Mouse (Mus musculus): ENCODE measurements at regions not wholly inside any gene's neighbourhood (a gene's known extent, or its start where the extent isn't known, plus 50 kb on each side); places are given as distances from the start of the nearest gene placed in this dataset.

DNA sequence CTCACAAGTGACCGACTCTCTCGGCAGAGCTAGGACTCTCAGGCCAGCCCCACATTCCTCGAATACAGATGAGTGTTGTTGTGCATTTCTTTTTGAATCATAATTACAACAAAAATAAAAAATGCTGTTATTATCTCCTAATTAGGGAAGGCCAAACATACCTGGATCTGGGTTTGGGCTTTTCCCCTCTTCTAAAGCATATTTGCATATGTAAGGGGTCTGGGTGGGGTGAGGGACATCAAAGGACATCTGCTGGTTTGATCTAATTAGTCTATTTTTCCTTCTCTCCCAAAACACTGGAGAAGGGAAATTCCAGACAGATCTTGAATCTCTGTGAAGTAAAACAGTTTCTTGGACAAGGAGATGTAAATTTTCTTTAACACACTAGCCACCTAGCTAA lies 85.3 kb downstream of the Tfap2a start:
- H3K4me2 ChIP-seq = no peak overlapping the region
- no peak overlapping the region for H3K4me3 ChIP-seq (replicated peaks)
- no peak for ATAC-seq (ENCODE audit: insufficient read depth, low FRiP score, low read depth)
- H3K27me3 ChIP-seq (replicated peaks) = no peaks in the 10 kb centered on the region; the same call in 1 of the 2 replicates
- no peak overlapping the region for H3K27ac ChIP-seq
- H3K9ac ChIP-seq = no peak overlapping the region
- H3K9me3 ChIP-seq = no peaks in the 10 kb centered on the region
- 81% methylated on average over 3 of the region's 3 CpGs for WGBS
- no peaks in the 10 kb centered on the region for H3K36me3 ChIP-seq
- no peaks in the 10 kb centered on the region for H3K4me1 ChIP-seq

DNA sequence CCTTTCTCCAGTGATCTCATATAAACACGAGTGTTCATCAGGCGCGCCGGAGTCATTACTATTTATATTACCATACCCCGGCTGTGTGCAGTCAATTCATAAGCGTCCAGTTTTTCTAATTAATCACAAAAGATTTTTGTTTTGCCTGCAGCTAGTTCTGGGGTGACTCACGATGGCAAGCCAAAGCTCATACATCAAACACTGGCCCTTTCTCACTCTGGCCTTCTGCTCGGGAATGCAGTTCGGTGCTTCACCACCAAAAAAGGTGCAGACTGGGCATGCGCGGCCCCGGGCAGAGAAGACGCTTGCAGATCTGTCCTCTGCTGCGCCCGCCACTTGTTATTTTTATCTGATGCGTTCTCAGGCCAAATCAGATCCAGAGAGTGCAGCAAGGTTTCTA lies 87.1 kb downstream of the Tfap2a start:
- Histone ChIP-seq H3K4me3 (replicated peaks) (no peak overlapping the region), H3K27me3 (replicated peaks) (no peaks in the 10 kb centered on the region; the same call in 1 of the 2 replicates), H3K4me1 (no peaks in the 10 kb centered on the region), H3K4me2 (peak overlapping the region; percentile 27; the same call in 1 of the 2 replicates), H3K9ac (no peak overlapping the region), H3K9me3 (no peaks in the 10 kb centered on the region), H3K27ac (no peak overlapping the region), H3K36me3 (no peaks in the 10 kb centered on the region)
- 28% methylated on average over 16 of the region's 16 CpGs for whole genome bisulfite sequencing
- peak; percentile 65; the same call in 1 of the 2 replicates for ATAC-seq (ENCODE audit: insufficient read depth, low FRiP score, low read depth)

DNA sequence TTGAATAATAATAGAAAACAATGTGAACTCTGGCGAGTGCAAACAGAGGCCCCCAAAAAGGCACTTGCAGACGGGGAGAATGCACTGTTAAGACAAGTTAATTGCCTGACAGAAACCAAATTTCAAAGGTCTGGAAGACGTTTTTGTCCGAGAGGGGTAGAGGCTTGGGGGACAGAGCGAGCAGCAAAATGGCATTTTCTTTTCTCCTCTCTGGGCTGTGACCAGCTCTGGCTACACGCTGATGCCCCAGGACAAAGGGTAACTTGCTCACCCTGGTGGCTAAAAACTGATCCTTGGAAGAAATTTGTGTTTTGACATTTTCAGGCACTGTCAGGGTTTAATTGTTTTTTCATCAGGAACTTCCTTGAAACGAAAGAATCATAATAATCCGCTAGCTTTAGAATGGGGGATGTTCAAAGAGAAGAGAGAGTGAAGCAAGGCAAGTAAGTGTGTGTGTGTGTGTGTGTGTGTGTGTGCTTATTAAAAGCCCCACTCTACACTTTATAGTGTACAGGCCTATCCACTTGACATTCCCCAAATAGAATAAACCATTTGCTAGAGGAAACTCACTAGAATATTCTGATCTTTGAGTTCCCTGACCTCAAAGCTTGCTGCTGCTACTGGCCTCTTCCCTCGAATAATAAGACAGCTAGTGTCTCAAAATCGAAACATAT lies 88.0 kb downstream of the Tfap2a start:
- WGBS = 36% methylated on average over 10 of the region's 10 CpGs
- H3K27ac ChIP-seq = peak overlapping the region; percentile 31; the same call in 1 of the 2 replicates

DNA sequence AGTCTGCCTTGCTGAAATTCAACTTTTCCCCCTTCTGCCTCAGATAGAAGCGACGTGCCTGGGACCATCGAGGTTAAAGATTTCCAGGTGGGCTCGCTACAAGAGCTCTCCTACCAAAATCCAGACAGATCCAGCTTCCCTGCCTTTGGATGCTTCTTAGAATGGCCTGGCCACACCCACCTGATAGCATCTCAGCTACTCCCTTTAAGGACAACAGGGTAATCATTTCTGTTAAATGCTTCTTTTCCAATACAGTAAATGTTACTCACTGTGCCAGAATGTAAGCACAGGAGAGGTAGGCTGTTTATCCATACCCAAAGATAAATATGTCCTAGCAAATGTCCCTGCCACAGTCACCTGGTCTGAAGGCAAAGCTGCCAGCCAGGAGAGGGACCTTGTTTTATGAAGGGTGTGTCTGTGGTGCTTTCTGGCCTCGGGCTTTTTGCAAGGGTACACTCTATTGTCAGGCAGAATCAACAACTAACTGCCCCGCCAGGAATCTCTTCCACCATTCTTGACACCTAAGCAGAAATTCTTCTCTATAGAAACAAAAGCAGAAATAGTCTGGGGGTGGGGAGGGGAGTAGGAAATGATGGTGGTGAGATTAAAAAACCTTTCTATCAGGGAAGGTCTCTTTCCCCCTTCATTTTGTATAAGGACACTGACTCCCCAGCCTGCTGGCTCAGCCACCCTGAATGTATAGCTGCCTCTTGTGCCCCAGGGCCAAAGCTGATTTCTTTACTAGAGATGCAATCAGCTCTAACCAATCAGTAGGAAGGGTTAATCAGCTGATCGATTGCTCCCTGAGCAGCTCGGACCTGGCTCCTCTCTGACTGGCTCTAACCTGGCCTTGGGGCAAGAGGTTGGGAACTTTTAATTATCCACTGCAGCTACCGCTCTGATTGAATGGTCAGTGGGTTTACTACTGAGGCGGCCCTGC lies 88.8 kb downstream of the Tfap2a start:
- H3K27ac ChIP-seq = no peak overlapping the region
- no peaks in the 10 kb centered on the region for H3K36me3 ChIP-seq
- no peaks in the 10 kb centered on the region for H3K27me3 ChIP-seq (replicated peaks)
- no peaks in the 10 kb centered on the region for H3K9me3 ChIP-seq
- no peak overlapping the region for H3K9ac ChIP-seq
- no peak overlapping the region for H3K4me2 ChIP-seq
- no peaks in the 10 kb centered on the region for H3K4me1 ChIP-seq
- no peak for ATAC-seq (ENCODE audit: insufficient read depth, low FRiP score, low read depth)
- 48% methylated on average over 10 of the region's 10 CpGs for WGBS
- no peak overlapping the region for H3K4me3 ChIP-seq (replicated peaks)

More for the DNA sequence above, 88.0 kb downstream of the Tfap2a start:
- H3K9ac ChIP-seq = no peak overlapping the region
- no peak overlapping the region for H3K4me2 ChIP-seq
- H3K36me3 ChIP-seq = no peaks in the 10 kb centered on the region
- no peaks in the 10 kb centered on the region; the same call in 1 of the 2 replicates for H3K27me3 ChIP-seq (replicated peaks)
- H3K4me1 ChIP-seq = no peaks in the 10 kb centered on the region
- H3K9me3 ChIP-seq = no peaks in the 10 kb centered on the region
- no peak overlapping the region for H3K4me3 ChIP-seq (replicated peaks)
- ATAC-seq (ENCODE audit: insufficient read depth, low FRiP score, low read depth) = no peak

DNA sequence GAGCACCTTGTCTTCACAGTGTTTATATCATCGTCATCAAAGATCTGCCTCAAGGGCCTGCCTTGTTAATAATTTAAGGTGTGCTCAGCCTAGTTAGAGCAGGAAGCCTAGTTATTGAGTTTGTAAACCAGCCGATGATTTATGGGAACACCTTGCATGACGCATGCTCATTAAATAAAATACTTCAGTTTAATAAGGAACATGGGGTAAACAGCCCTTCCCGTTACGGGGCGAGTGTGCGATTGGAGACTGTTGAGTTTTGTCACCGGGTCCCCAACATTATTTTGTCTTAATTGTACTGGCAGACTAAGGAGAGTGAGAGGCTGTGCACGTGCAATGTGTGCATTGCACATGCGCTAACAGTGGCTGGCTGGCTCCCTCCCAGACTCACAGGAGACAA lies 92.0 kb downstream of the Tfap2a start:
- H3K27me3 ChIP-seq (replicated peaks) = no peaks in the 10 kb centered on the region
- H3K27ac ChIP-seq = no peak overlapping the region
- no peaks in the 10 kb centered on the region for H3K4me1 ChIP-seq
- no peak overlapping the region for H3K4me3 ChIP-seq (replicated peaks)
- H3K9ac ChIP-seq = no peak overlapping the region
- ATAC-seq (ENCODE audit: insufficient read depth, low FRiP score, low read depth) = no peak
- WGBS = 86% methylated on average over 10 of the region's 10 CpGs
- no peaks in the 10 kb centered on the region for H3K9me3 ChIP-seq
- no peak overlapping the region for H3K4me2 ChIP-seq
- H3K36me3 ChIP-seq = no peaks in the 10 kb centered on the region

DNA sequence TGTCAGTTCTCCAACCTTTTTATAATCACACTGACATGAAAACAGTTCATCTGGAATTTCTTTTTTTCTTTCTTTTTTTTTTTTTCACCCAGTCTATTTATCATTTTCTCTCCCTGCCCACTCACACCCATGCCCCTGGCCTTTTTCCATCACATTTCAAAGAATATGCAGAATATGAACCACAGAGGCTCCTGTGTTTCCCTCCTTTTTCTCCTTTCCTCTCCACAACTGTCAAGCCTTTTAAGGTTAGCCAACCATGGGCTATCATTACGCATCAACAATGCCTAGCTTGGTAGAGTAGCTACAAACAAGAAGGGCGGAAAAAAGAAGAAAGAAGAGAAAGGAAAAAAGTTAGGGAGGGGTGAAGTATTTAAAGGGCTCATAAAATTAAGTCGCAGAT lies 92.5 kb downstream of the Tfap2a start:
- 90% methylated on average over 3 of the region's 3 CpGs for WGBS
- H3K4me2 ChIP-seq = no peak overlapping the region
- no peaks in the 10 kb centered on the region for H3K9me3 ChIP-seq
- no peak overlapping the region for H3K27ac ChIP-seq
- H3K27me3 ChIP-seq (replicated peaks) = no peaks in the 10 kb centered on the region
- no peaks in the 10 kb centered on the region for H3K4me1 ChIP-seq
- ATAC-seq (ENCODE audit: insufficient read depth, low FRiP score, low read depth) = no peak
- no peak overlapping the region for H3K9ac ChIP-seq
- no peak overlapping the region for H3K4me3 ChIP-seq (replicated peaks)
- no peaks in the 10 kb centered on the region for H3K36me3 ChIP-seq

DNA sequence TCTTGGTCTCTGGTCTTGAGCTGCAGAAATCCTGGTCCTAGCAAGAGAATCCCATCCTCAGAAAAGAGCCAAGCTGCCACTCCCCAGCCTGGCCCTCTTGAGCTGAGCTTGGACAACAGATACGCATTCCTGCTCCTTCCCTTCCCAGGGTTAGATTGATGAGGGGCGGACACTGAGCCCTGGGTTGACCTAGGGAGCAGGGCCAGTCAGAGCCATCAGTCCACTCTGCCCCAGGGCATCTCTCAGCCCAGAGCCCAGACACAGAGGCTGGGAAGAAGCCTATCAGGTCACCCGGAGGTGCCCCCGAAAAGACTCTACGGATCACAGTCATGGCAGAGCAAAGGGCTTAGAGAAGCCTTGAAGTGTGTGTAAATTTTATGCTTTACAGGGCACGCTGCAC lies 95.2 kb downstream of the Tfap2a start:
- H3K4me1 ChIP-seq = no peaks in the 10 kb centered on the region
- 0 out of 2 replicates have a peak, but pooled peaks cover 4% of the 10 kb centered on the region for H3K27me3 ChIP-seq (replicated peaks)
- H3K4me3 ChIP-seq (replicated peaks) = no peak overlapping the region
- H3K4me2 ChIP-seq = no peak overlapping the region
- H3K27ac ChIP-seq = no peak overlapping the region
- no peak overlapping the region for H3K9ac ChIP-seq
- no peaks in the 10 kb centered on the region for H3K36me3 ChIP-seq
- ATAC-seq (ENCODE audit: insufficient read depth, low FRiP score, low read depth) = no peak
- H3K9me3 ChIP-seq = no peaks in the 10 kb centered on the region
- WGBS = 54% methylated on average over 6 of the region's 6 CpGs

DNA sequence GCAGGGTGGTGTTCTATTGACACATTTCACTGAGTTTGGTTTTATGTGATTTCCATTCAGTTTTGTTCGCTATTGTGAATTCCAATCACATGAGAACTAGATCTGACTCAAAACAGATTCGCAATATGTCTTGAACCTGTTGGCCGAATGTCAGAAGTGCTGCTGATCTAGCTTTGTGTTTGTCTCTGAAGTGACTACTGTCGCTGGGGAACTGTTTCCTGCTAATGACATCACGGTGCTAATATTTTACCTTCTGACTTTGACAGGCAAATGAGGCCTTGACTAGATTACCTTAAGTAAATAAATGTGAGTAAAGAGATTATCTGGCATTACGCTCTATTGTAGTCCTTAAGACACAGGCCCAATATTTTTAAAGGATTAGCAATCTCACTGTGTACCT lies 100.9 kb downstream of the Tfap2a start:
- Histone ChIP-seq H3K27me3 (replicated peaks) (0 out of 2 replicates have a peak, but pooled peaks cover 4% of the 10 kb centered on the region), H3K27ac (no peak overlapping the region), H3K9me3 (no peaks in the 10 kb centered on the region), H3K4me3 (replicated peaks) (no peak overlapping the region), H3K36me3 (no peaks in the 10 kb centered on the region), H3K4me2 (no peak overlapping the region), H3K4me1 (no peaks in the 10 kb centered on the region), H3K9ac (no peak overlapping the region)
- ATAC-seq (ENCODE audit: insufficient read depth, low FRiP score, low read depth) = no peak; the same call in 1 of the 2 replicates
- 67% methylated on average over 6 of the region's 6 CpGs for WGBS

DNA sequence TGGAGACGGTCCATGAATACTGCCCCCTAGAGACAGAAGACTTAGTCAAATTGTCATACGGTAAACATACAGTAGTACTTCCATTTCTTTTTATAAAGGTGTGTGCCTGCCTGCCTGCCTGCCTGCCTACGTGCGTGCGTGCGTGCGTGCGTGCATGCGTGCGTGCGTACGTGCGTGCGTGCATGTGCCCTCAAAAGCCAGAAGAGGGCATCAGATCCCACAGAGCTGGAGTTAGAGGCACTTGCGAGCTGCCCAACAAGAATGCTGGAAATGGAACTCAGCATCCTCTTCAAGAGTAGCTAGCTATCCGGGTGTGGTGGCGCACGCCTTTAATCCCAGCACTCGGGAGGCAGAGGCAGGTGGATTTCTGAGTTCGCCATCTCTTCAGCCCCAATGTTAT lies 120.3 kb downstream of the Tfap2a start:
- H3K27ac ChIP-seq = no peak overlapping the region
- H3K4me2 ChIP-seq = no peak overlapping the region
- H3K27me3 ChIP-seq (replicated peaks) = no peaks in the 10 kb centered on the region
- ATAC-seq (ENCODE audit: insufficient read depth, low FRiP score, low read depth) = no peak
- H3K4me1 ChIP-seq = no peaks in the 10 kb centered on the region
- H3K4me3 ChIP-seq (replicated peaks) = no peak overlapping the region
- H3K36me3 ChIP-seq = no peaks in the 10 kb centered on the region
- no peak overlapping the region for H3K9ac ChIP-seq
- no peaks in the 10 kb centered on the region for H3K9me3 ChIP-seq
- WGBS = 92% methylated on average over 20 of the region's 20 CpGs

DNA sequence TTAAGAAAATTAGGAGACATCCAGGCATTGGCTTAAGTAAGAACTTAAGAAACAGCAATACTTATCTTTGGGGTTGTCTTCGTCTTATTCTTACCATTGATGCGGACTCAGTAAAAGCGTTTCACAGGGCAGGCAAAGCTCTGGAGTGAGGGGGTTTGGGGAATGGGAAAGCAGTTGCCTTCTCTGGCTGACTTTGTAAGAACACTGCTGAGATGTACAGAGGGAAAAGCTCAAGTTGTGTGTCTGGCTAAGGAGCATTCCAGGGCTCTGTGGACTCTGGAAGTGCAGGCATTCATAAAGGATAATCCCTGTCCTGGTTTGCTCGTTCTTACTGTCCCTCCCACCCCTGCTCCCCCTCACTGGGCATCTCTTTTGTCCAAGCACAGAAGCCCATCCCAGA lies 129.7 kb downstream of the Tfap2a start:
- WGBS = 69% methylated on average over 4 of the region's 4 CpGs
- Histone ChIP-seq H3K9ac (no peak overlapping the region), H3K4me2 (no peak overlapping the region), H3K4me1 (no peaks in the 10 kb centered on the region), H3K4me3 (replicated peaks) (no peak overlapping the region), H3K27me3 (replicated peaks) (no peaks in the 10 kb centered on the region), H3K36me3 (no peaks in the 10 kb centered on the region), H3K27ac (no peak overlapping the region), H3K9me3 (no peaks in the 10 kb centered on the region)
- no peak for ATAC-seq (ENCODE audit: insufficient read depth, low FRiP score, low read depth)

DNA sequence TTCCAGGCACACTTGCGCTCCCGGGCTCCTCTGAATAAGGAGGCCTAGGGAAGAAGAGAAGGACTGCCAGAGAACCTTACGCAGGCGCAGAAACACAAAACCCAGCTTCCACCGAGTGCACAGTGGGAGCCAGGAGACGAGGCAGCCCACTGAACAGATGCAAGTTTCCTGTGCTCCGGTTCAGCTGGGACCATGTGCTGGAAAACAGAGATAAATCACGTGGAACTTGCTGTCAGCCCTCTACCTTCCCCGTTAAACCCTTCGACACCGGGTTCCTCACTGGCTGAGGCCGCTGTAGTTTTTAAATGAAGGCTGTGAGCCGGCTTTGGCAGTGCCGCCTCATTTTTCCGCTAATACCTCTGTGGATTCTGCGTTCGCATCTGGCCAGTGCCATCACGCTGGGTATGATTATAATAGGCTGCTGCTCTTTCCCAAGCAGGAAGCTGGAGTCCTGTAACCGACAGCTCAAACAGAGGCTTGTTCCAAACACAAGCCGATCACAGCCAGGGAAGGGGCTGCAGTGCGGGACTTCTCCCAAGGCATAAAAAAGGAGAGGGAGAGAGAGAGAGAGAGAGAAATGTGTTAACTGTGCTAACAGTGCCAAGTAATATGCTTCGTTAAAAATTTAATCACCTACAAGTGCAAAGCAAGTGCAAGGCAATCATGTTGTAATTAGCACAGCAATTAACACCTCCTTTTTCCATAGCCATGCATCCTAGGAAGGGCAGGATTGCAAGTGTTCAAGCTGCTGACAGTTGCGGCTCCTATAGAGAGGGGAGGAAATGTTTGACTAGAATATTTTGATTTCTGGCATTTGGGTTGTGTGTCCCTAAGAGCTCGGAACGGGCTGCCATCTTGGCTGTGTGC lies 131.5 kb downstream of the Tfap2a start:
- H3K9me3 ChIP-seq = no peaks in the 10 kb centered on the region
- WGBS = 33% methylated on average over 25 of the region's 25 CpGs
- peak overlapping the region; percentile 47 for H3K4me2 ChIP-seq
- no peaks in the 10 kb centered on the region for H3K36me3 ChIP-seq
- H3K4me1 ChIP-seq = no peaks in the 10 kb centered on the region
- ATAC-seq (ENCODE audit: insufficient read depth, low FRiP score, low read depth) = no peak; the same call in 1 of the 2 replicates
- peak overlapping the region; percentile 17 for H3K4me3 ChIP-seq (replicated peaks)
- H3K9ac ChIP-seq = no peak overlapping the region
- no peaks in the 10 kb centered on the region for H3K27me3 ChIP-seq (replicated peaks)
- no peak overlapping the region for H3K27ac ChIP-seq
